Mouse (Mus musculus) stomach, postnatal 0 days (tissue): ENCODE measurements at regions not wholly inside any gene's neighbourhood (a gene's known extent, or its start where the extent isn't known, plus 50 kb on each side); places are given as distances from the start of the nearest gene placed in this dataset.

ENCODE experiments used
- CTCF ChIP-seq: IDR thresholded peaks from 2 replicates; pipeline ENCODE4 v1.5.1; 2016; ENCODE audit warnings: antibody characterized with exemption, low read depth, mild to moderate bottlenecking, moderate library complexity
- EP300 ChIP-seq: optimal IDR thresholded peaks from 2 replicates; pipeline ENCODE3; 2016; ENCODE audit warnings: antibody characterized with exemption

- TF ChIP-seq CTCF (peak; percentile 68), EP300 (no peak)
Observed at GRCm38 (mm10) chr10:67805131-67805530, 107.3 kb downstream of the Zfp365 start.
